Mouse (Mus musculus): ENCODE results near the gene Hist1h3d.
"Not testable (repeated sequence)": the region's sequence is repeated elsewhere in the genome, so short reads cannot be mapped to it uniquely, and the experiment has no call there.

The Hist1h3d gene

DNA sequence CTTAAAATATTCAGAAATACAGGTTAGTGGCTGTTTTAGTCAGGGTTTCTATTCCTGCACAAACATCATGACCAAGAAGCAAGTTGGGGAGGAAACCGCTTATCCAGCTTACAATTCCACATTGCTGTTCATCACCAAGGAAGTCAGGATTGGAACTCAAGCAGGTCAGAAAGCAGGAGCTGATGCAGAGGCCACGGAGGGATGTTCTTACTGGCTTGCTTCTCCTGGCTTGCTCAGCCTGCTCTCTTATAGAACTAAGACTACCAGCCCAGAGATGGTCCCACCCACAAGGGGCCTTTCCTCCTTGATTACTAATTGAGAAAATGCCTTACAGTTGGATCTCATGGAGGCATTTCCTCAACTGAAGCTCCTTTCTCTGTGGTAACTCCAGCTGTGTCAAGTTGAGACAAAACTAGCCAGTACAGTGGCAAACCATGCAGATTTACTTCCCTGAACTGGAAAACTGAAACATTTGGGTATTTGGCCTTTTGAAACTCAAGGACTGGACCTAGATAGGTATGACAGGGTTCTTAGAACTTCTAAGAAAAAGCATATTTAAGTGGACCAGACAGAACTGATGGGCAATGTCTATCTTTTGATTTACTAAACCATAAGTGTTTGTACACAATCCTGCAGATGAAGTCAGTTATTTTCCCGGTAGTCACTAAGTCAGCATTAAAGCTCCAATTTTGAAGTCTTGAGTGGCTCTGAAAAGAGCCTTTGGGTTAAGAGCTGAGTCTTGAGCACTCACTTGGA lies 33.2 kb upstream of the Hist1h3d start:
- not testable (repeated sequence) for DNase-seq

DNA sequence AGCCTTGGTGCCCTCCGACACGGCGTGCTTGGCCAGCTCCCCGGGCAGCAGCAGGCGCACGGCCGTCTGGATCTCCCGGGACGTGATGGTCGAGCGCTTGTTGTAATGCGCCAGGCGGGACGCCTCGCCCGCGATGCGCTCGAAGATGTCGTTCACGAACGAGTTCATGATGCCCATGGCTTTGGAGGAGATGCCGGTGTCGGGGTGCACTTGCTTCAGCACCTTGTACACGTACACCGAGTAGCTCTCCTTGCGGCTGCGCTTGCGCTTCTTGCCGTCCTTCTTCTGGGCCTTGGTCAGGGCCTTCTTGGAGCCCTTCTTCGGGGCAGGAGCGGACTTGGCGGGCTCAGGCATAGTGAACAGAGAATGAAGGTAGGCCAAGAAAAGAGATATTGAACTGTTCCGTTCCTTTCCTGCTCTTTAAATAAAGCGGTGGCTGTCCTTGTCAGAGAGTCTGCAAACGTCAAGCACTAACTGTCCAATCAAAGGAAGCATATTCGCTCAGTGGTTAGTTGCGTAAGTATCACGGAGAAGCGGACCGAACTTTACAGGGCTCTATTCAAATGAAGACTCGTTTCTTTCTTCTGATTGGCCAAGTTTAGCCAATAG lies 32.5 kb upstream of the Hist1h3d start, which contains the start of gene Hist1h2bh:
TSS of gene Hist1h2bh (minus strand) at position 394 of the 609 bp plus-strand sequence.
- peak; percentile 77 for DNase-seq

DNA sequence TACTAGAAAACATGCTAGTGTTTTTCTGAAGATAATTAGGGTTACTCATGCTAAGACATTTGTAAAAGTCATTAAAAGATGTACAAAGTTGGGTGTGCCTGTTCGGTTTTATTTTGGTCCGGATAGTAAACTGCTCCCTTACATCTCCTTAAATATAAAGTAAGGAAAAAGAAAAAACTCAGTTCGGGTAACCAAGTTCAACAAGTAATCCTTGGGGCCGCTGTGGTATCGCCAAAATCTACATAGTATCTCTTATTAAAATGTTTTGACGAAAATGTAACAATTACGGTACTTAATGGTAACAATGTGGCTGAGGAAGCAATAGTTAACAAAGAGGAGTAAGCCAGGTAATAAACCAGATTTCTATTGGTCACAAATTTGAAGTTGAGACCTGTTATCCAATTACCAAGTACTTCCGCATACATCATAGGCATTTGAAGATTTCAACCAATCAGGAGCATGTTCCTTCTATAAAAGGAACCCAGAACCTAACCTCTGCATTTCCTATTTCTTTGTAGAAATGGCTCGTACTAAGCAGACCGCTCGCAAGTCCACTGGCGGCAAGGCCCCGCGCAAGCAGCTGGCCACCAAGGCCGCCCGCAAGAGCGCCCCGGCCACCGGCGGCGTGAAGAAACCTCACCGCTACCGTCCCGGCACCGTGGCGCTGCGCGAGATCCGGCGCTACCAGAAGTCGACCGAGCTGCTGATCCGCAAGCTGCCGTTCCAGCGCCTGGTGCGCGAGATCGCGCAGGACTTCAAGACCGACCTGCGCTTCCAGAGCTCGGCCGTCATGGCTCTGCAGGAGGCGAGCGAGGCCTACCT lies 31.4 kb upstream of the Hist1h3d start, which contains the start of gene Hist1h3f:
TSS of gene Hist1h3f (plus strand) at position 88 of the 822 bp plus-strand sequence.
- peak; percentile 97 for DNase-seq

DNA sequence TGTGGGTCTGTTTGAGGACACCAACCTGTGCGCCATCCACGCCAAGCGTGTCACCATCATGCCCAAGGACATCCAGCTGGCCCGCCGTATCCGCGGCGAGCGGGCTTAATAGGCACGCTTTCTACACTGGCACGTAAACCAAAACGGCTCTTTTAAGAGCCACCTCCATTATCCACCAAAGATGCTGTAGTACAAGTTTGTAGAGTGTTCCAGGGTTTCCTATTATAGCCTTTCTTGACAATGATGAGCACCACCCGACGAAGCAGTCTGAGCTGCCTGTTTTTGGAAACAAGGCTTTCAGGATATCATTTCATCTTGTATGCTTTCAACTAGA lies 30.8 kb upstream of the Hist1h3d start:
- DNase-seq = not testable (repeated sequence)

DNA sequence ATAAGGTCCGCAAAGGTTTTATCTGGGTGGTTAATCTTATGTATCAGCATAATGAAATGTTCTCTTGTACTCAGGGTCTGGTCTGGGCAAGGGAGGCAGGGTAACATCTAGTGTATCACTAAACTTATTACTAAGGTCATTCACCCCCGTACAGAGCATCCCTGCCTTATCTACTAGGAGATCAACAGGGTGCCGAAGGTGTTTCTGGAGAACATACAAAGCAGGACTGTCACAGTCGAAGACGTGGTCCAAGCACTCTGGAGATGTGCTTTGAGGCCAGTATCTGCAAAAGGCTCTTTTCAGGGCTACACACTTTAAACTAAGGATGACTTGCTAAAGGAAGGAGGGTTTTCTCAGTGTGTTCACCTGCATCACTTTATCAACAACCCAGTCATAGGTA lies 28.9 kb upstream of the Hist1h3d start:
- no peak for DNase-seq

DNA sequence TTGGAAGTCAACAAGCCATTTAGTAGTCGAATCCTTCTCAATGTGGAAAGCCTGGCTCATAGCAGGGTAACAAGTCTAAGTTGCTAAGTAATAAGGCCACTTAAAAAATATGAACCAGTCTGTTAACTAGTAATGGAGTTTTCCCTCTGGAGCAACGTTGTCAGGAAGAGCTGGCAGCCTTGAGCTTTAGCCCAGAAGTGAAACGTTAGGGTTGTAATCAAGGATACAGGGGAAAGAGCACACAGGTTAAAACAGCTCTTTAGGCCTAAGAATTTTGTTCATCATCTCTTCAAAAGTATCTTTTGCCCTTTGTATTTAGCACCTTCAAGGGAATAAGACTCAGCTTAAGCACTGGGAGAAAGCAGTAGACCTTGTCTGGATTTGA lies 24.8 kb upstream of the Hist1h3d start:
- no peak for DNase-seq

DNA sequence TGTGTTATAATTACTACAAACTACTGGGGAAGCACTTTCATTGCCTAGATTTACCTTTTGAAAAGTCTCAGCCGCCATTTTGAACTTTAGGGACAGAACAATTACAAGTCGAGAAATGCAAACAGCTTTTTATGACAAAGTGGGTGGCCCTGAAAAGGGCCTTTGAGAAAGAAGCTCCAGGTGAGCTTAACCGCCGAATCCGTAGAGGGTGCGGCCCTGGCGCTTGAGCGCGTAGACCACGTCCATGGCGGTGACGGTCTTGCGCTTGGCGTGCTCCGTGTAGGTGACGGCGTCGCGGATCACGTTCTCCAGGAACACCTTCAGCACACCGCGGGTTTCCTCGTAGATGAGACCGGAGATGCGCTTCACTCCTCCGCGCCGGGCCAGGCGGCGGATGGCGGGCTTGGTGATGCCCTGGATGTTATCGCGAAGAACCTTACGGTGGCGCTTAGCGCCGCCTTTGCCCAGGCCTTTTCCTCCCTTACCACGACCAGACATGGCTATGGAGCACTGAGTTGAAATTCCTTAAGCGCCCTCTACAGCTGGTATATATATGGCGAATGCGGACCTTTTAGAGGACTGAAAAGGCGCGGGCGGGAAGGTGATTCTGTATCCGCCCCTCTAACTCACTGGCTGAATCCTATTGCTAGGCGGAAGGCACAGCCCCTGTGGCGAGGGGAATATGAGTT lies 24.3 kb upstream of the Hist1h3d start, which contains the start of gene Hist1h4f:
TSS of gene Hist1h4f (minus strand) at position 503 of the 689 bp plus-strand sequence.
- peak; percentile 95 for DNase-seq

DNA sequence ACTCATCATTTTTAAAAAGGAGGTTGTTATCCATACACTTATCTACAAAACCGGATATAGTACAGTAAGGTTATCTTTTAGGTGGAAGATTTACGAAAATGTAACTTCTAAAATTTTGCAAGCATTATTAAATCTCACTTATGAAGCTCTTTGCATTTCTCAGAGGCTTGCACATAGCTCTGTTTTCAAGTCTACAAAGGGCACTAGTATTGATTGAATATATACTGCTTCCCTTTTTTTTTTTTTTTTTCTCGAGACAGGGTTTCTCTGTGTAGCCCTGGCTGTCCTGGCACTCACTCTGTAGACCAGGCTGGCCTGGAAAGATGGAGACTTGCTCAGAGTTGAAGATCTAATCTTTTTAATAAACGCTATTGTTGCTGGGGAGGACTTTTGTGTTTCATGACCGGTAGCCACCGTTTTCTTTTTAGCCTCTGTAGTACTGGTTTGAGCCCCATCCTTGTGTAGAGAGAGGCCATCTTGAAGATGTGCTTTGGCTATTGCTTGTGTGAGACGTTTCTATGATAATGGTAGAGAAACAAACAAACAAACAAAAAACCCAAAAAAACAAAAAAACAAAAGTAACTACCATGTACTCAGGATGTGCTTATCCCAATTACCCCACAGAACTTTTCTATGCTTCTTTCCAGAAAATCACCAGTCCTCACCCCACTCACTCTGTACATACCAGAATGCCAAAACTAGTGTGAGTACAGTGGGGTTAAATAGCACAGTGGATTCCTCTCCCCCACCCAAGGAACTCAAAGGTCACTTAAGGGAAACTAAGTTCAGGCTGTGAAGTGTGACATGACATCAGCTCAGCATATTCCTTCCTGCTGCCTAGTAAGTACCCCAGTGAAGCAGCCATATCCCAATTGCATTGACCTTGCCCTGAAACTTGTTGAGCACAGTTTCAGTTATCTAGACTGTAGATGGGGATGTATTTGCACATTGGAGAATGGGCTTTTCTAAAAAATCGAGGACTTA lies 23.3 kb upstream of the Hist1h3d start:
- peak; percentile 30 for DNase-seq

DNA sequence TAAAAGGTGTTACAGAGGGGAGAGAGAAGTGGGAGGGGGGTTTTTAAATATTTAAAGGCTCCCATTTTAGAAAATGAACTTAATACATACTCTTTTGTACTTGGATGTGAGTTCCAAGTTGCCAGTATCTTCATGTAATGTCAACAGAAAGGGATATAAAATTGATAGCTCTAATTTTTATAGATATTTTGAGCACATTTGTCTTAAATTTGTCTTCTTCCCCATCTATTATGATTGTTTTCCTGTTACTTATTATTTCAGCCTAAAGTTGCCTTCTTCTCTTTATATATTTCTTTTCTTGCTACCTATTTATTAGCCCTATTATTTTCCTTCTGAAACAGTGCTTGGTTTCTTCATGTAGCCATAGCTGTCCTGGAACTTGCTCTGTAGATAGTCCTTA lies 22.6 kb upstream of the Hist1h3d start, which contains the start of gene Hist1h1d:
TSS of gene Hist1h1d (plus strand) at position 301 of the 400 bp plus-strand sequence.
- no peak for DNase-seq

DNA sequence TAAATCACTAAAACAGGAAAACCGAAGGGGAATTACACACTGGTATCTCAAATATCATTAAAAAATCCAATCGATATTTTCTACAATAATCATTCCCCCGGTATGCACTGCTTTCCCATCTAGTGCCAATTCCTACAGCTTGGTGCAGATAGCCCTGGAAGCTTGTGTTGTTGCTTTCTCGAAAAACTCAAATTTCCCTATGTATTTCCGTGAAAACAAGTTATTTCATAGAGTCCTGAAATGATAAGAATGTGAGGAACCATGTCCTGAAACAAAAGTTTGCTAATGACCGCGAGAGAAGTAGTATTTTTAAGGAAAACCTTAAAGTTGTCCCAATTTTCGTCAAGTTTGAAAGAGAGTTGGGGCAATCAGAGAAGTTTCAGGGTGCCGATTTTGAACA lies 21.2 kb upstream of the Hist1h3d start:
- no peak for DNase-seq

DNA sequence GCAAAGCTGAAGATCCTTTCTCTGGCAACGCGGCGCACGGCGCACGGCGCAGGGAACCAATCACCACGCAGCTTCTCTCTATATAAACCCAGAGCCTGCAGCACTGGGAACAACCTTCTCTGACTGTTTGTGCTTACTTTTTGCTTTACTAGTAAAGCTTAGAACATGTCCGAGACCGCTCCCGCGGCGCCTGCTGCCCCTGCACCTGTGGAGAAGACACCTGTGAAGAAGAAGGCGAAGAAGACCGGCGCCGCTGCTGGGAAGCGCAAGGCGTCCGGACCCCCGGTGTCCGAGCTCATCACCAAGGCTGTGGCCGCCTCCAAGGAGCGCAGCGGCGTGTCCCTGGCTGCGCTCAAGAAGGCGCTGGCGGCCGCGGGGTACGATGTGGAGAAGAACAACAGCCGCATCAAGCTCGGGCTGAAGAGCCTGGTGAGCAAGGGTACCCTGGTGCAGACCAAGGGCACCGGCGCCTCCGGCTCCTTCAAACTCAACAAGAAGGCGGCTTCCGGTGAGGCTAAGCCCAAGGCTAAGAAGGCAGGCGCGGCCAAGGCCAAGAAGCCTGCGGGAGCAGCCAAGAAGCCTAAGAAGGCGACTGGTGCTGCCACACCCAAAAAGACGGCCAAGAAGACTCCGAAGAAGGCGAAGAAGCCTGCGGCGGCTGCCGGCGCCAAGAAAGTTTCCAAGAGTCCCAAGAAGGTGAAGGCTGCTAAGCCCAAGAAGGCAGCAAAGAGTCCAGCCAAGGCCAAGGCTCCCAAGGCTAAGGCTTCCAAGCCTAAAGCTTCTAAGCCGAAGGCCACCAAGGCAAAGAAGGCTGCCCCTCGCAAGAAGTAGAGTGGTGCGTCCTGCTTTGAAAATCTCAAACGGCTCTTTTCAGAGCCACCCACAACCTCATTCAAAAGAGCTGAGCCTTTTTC lies 20.4 kb upstream of the Hist1h3d start:
- peak; percentile 81 for DNase-seq

DNA sequence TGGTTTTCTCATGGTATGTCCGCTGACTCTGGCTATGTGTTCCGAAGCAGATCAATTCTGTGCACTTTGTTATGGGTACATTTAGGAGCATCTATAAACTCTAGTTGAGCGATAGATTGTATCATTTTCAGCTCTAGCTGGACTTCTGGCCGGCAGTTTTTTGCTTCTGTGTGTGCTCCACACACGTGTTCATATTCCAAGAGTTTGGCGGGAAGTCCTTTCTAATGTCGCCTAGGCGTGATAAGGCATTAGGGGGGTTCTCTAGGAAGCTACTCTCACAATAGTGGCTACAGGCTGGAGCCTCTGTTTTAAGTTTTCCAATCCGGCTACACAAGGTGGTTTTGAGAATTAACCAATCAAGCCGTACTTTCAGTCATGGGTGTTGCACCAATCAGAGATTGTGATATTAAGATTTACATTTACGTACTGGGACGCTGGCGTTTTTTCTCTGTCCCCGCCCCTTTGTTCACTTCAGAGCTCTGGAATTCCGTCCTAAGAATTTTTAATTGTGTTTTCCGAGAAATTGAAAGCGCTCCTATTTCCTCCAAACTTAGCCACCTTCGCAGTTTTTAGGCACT lies 19.6 kb upstream of the Hist1h3d start:
- DNase-seq = peak; percentile 94

DNA sequence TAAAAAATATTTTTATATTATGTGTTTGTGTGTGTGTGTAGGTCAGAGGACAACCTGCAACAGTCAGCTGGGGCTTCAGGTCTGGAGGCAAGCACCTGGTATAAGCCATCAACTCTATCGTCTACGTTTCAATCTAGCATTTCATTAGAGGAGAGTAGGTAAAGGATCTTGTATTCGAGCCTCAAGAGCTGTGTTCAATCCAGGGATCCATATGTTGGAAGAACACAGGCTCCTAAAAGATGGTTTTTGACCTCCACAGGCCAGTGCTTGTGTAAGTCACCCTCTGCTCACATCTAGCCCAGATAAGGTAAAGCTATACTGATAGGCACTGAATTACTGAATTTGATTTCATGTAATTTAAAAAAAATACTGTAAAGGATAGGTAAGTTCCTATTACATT lies 18.7 kb upstream of the Hist1h3d start:
- DNase-seq = peak; percentile 29

DNA sequence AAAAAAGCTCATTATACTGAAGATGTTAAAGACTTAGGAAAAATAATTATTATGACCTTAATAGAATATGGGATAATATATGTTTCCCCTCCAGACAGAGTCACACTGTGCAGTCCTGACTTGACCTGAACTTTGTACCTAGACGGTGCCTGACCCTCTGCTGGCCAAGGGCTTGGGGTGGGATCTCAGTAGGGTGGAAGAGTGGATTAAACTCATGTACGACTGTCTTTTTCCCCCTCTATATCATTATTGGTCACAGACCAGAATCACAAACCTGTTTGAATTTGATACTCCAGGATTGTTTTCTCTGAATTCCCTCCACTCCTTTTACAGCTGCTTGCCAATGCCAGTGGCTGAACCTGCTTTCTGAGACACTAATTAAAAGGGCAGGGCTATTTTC lies 14.9 kb upstream of the Hist1h3d start:
- DNase-seq = not testable (repeated sequence)

DNA sequence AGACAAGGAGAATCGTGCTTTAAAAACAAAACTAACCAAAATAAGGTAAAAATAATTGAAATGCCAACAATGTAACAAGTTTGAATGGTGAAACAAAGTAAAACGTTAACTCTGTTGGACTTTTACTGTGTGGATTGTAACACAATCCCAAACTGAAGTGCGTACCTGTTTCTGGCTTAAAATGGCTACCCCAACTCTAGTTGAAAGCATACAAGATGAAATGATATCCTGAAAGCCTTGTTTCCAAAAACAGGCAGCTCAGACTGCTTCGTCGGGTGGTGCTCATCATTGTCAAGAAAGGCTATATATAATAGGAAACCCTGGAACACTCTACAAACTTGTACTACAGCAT lies 14.1 kb upstream of the Hist1h3d start:
- DNase-seq = not testable (repeated sequence)

DNA sequence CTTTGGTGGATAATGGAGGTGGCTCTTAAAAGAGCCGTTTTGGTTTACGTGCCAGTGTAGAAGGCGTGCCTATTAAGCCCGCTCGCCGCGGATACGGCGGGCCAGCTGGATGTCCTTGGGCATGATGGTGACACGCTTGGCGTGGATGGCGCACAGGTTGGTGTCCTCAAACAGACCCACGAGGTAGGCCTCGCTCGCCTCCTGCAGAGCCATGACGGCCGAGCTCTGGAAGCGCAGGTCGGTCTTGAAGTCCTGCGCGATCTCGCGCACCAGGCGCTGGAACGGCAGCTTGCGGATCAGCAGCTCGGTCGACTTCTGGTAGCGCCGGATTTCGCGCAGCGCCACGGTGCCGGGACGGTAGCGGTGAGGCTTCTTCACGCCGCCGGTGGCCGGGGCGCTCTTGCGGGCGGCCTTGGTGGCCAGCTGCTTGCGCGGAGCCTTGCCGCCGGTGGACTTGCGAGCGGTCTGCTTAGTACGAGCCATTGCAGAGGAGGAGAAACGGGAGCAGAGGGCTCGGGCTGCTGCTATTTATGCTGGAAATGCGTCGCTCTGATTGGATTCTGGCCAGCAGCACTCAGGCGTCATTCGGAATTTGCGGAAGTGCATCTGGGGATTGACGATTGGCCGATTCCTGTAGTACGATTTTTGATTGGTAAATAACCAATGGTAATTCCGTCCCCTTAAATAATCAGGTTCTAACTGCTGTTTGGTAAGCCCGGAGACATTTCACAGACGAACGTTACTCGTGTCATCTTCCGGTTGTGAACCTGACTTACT lies 13.5 kb upstream of the Hist1h3d start, which contains the start of gene Hist1h3e:
TSS of gene Hist1h3e (minus strand) at position 487 of the 777 bp plus-strand sequence.
- peak; percentile 96 for DNase-seq

DNA sequence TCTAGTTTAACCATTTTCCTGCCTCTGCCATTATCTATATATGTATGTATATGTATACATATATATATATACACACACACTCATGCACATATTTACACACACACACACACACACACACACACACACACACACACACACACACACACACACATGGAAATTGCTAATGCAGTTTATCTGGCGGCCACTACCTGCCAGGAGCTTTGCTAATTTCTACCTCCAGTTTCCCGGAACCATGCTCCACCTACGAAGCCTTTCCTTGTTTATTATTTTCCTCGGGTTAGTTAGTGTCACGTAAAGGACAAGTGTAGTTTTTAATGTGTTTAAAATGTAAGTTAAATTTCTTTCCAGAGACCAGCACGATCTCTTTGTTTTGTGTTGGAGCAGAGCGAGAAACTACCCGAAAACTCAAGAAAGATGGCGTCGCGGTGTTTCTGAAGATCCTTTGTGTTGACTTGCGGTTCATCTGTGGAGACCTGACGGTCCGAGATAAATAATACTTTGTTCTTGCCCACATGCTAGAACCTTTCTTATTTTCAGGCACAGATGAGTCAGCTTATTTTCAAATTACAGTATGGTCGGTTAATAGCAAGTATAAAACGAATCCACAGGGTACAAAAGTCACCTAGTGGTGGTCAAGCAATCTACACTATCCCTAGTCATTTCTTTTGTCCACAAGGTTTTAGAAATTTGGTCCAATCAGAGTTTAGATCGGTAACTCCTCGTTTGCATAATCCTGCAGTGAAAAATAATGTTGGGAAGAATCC lies 12.7 kb upstream of the Hist1h3d start:
- DNase-seq = peak; percentile 80

DNA sequence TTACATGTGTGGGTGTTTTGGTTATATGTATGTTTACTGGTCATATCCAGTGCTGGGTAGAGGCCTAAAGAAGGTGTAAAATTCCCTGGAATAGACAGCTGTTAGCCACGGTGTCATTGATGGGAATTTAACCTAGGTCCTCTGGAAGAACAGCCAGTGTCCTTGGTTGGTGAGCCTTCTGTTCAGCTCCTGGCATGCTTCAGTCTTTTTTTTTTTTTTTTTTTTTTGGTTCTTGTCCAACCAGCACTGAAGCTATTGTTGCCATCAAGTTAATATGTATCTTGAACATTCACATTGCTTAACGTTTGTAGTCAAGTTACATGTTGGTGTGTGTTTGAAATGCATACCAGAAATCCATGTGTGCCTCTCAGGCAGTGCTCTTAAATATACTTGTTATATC lies 11.1 kb upstream of the Hist1h3d start:
- DNase-seq = no peak

Measured in cerebellum, adult 9-10 months (tissue).